Mouse (Mus musculus): ENCODE data around the gene Tbc1d17.

DNA sequence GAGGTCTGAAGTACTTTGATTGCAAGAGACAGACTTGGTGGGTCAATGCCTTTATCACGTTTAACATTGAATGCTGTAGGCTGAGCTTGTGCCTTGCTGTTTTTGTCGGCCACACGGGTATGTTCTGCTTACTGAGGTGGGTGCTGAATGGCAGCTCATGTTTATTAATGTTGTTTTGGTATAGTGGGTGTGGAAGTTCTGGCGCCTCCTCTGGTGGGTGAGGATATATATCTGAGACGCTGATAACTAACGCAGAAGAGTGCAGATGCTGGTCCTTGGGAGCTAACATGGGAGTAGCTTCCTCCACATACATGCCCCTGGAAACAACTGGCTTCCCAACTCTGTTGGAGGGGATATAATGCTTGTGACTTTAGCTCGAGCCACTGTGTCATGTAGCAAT lies 25.5 kb downstream of the Tbc1d17 start:
- TF ChIP-seq CTCF (IDR thresholded peaks at IDR 0.05; ENCODE audit: extremely low read depth, insufficient read depth, low read length) (no peak), POLR2A (IDR thresholded peaks at IDR 0.05; ENCODE audit: extremely low read depth, insufficient read depth, low read length) (no peak)

Data from cortical plate, adult 2 months (tissue).